Mouse (Mus musculus): ENCODE results near the gene Cabp2. TPM values are rescaled to one million over a fixed set of nuclear protein-coding genes. Genes with fewer than 3 reads are reported as not detected.
"Not testable (repeated sequence)": the region's sequence is repeated elsewhere in the genome, so short reads cannot be mapped to it uniquely, and the experiment has no call there.

Gene Cabp2
- total RNA-seq, 4 experiments from 2014 or later, result not detected

- peak in 1 of 2 experiments; percentile 64 for DNase-seq (ENCODE audit: low spot score in 2 of 2)
Observed at GRCm38 (mm10) chr19:4100718-4101261, 19.4 kb downstream of the Cabp2 start.

- no peak for DNase-seq (ENCODE audit: low spot score in 2 of 2)
Observed at GRCm38 (mm10) chr19:4101466-4101865, 20.1 kb downstream of the Cabp2 start.

- DNase-seq (ENCODE audit: low spot score in 2 of 2), result no peak
Observed at GRCm38 (mm10) chr19:4102049-4102448, 20.7 kb downstream of the Cabp2 start.

GRCm38 (mm10) chr19:4102626-4103025, 21.2 kb downstream of the Cabp2 start:
- DNase-seq (ENCODE audit: low spot score in 2 of 2), result no peak

- DNase-seq (ENCODE audit: low spot score in 2 of 2), result no peak
Observed at GRCm38 (mm10) chr19:4103294-4103693, 21.9 kb downstream of the Cabp2 start.

- DNase-seq (ENCODE audit: low spot score in 2 of 2), result no peak
Observed at GRCm38 (mm10) chr19:4103792-4104191, 22.4 kb downstream of the Cabp2 start.

GRCm38 (mm10) chr19:4104675-4105194, 23.4 kb downstream of the Cabp2 start:
- DNase-seq (ENCODE audit: low spot score in 2 of 2), result no peak

- no peak for DNase-seq (ENCODE audit: low spot score in 2 of 2)
Observed at GRCm38 (mm10) chr19:4106654-4107053, 25.3 kb downstream of the Cabp2 start.

GRCm38 (mm10) chr19:4108535-4108934, 27.2 kb downstream of the Cabp2 start:
- no peak for DNase-seq (ENCODE audit: low spot score in 2 of 2)

- DNase-seq (ENCODE audit: low spot score in 2 of 2), result no peak
Observed at GRCm38 (mm10) chr19:4112063-4112960, 30.9 kb downstream of the Cabp2 start.

- peak; percentile 71 to 76 for DNase-seq (ENCODE audit: low spot score in 2 of 2)
Observed at GRCm38 (mm10) chr19:4113186-4113805, 31.9 kb downstream of the Cabp2 start.

- no peak for DNase-seq (ENCODE audit: low spot score in 2 of 2)
Observed at GRCm38 (mm10) chr19:4113806-4114230, 32.4 kb downstream of the Cabp2 start.

GRCm38 (mm10) chr19:4114551-4114950, 33.2 kb downstream of the Cabp2 start:
- DNase-seq (ENCODE audit: low spot score in 2 of 2), result no peak

- no peak for DNase-seq (ENCODE audit: low spot score in 2 of 2)
Observed at GRCm38 (mm10) chr19:4115144-4115543, 33.8 kb downstream of the Cabp2 start.

- DNase-seq (ENCODE audit: low spot score in 2 of 2), result no peak
Observed at GRCm38 (mm10) chr19:4115816-4116215, 34.4 kb downstream of the Cabp2 start.

- DNase-seq (ENCODE audit: low spot score in 2 of 2), result no peak
Observed at GRCm38 (mm10) chr19:4117006-4117405, 35.6 kb downstream of the Cabp2 start.

GRCm38 (mm10) chr19:4118350-4118749, 37.0 kb downstream of the Cabp2 start:
- DNase-seq (ENCODE audit: low spot score in 2 of 2), result no peak

- no peak for DNase-seq (ENCODE audit: low spot score in 2 of 2)
Observed at GRCm38 (mm10) chr19:4119716-4120487, 38.5 kb downstream of the Cabp2 start.

- DNase-seq (ENCODE audit: low spot score in 2 of 2), result no peak
Observed at GRCm38 (mm10) chr19:4120496-4120895, 39.1 kb downstream of the Cabp2 start.

- peak; percentile 97 to 98 for DNase-seq (ENCODE audit: low spot score in 2 of 2)
Observed at GRCm38 (mm10) chr19:4121097-4121805, 39.9 kb downstream of the Cabp2 start.

GRCm38 (mm10) chr19:4121896-4122295, 40.5 kb downstream of the Cabp2 start:
- not testable (repeated sequence) for DNase-seq (ENCODE audit: low spot score in 2 of 2)
